Mouse (Mus musculus): ENCODE results near the gene Pigh. TPM values are rescaled to one million over a fixed set of nuclear protein-coding genes. Genes with fewer than 3 reads are reported as not detected.

The Pigh gene
- total and polyA plus RNA-seq, 2 experiments from 2014 or later: 12.7 to 15.5 TPM

DNA sequence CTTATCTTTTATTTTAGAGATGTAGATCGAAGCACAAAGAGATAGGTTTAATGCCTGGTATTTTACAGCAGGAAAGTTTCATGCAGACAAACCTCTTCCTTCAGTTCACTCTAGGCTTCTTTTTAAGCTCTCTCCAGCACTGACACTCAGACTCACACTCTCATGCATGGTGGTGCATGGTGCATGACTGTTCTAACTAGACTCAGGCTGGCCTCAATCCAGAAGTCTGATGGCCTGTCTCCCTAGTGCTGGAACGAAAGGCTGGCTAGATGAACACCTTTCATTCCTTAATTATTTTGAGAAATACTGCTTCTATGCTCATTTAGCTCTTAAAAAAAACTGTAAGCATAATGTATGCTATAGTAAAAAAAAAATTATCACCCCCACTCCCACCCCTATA is 37.4 kb downstream of the Pigh start:
- H3K4me3 ChIP-seq (ENCODE audit: low read depth, low read length): no peak overlapping the region
- H3K27me3 ChIP-seq (ENCODE audit: insufficient read depth, low read length): no peaks in the 10 kb centered on the region
- ATAC-seq: no peak
- no peak overlapping the region for H3K4me2 ChIP-seq (ENCODE audit: low read depth)
- H3K9ac ChIP-seq: no peak overlapping the region
- no peak for TF ChIP-seq CTCF (IDR thresholded peaks at IDR 0.05; ENCODE audit: low read depth)
- no peaks in the 10 kb centered on the region for H3K9me3 ChIP-seq (ENCODE audit: low read length)
- no peaks in the 10 kb centered on the region for H3K4me1 ChIP-seq (ENCODE audit: insufficient read depth)
- no peak overlapping the region for H3K27ac ChIP-seq (ENCODE audit: low read depth, low read length)
- 77% methylated on average over 2 of the region's 2 CpGs for WGBS
- no peak for DNase-seq
- peaks cover 8% of the 10 kb centered on the region; the same call in 1 of the 2 replicates for H3K36me3 ChIP-seq (ENCODE audit: insufficient read depth)

DNA sequence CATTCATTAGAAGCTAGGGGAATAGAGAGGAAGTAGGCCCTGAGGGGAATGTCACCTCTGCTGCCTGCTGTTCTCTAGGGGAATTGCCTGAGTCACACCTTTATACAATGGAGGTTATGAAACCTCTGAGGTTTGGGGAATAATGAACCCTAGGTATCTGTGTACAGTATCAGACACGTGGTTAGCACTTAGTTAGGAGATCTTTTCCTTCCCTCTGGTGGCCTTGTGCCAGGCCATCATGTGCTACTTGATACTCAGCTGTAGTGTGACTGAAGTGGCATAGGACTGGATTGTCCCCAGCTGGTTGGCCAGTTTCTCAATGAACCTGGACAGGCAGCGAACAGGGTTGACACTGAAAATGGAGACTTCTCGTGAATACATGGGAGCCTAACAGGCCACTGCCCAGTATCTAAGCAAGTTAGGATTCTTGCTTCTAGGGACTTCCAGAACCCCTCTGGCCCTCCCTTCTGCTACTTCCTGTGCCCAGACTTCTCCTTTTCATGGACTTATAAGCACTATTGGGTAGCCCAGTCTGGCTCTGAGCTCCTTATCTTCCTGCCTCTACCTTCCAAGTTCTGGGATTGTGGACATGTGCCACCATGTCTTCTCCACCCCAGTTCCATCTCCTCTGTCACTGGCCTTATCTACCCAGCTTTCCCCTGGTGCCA is 38.8 kb downstream of the Pigh start:
- no peak overlapping the region for H3K4me3 ChIP-seq (ENCODE audit: low read depth, low read length)
- no peak overlapping the region for H3K27ac ChIP-seq (ENCODE audit: low read depth, low read length)
- H3K36me3 ChIP-seq (ENCODE audit: insufficient read depth): peaks cover 8% of the 10 kb centered on the region; the same call in 1 of the 2 replicates
- WGBS: 90% methylated on average over 3 of the region's 3 CpGs
- H3K4me2 ChIP-seq (ENCODE audit: low read depth): no peak overlapping the region
- TF ChIP-seq CTCF (IDR thresholded peaks at IDR 0.05; ENCODE audit: low read depth): no peak
- ATAC-seq (no peak), DNase-seq (no peak)
- no peaks in the 10 kb centered on the region for H3K9me3 ChIP-seq (ENCODE audit: low read length)
- no peaks in the 10 kb centered on the region for H3K4me1 ChIP-seq (ENCODE audit: insufficient read depth)
- no peak overlapping the region for H3K9ac ChIP-seq
- H3K27me3 ChIP-seq (ENCODE audit: insufficient read depth, low read length): no peaks in the 10 kb centered on the region

DNA sequence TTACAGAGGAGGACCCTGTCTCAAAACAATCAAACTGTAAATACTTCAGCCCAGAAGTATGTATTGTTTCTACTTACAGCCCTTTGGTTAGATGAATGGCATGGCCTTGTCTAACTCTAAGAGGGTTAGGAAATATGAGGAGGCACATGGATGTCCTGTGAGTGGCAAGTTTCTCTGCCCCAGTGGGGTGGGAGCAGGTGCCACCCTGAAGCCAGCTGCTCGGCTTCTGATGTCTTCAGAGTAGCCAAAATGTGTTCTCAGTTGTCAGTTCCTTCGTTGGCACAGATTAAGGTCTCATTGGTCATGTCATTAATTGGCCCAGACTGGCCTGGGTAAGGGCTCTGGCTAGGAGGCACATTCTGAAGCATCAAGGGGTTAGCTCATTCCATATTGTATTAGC is 39.6 kb downstream of the Pigh start:
- Histone ChIP-seq H3K4me1 (ENCODE audit: insufficient read depth) (no peaks in the 10 kb centered on the region), H3K27ac (ENCODE audit: low read depth, low read length) (no peak overlapping the region), H3K4me2 (ENCODE audit: low read depth) (no peak overlapping the region), H3K9ac (no peak overlapping the region), H3K9me3 (ENCODE audit: low read length) (no peaks in the 10 kb centered on the region), H3K4me3 (ENCODE audit: low read depth, low read length) (no peak overlapping the region), H3K36me3 (ENCODE audit: insufficient read depth) (peaks cover 6% of the 10 kb centered on the region; the same call in 1 of the 2 replicates), H3K27me3 (ENCODE audit: insufficient read depth, low read length) (no peaks in the 10 kb centered on the region)
- TF ChIP-seq CTCF (IDR thresholded peaks at IDR 0.05; ENCODE audit: low read depth): no peak
- 76% methylated on average over 2 of the region's 2 CpGs for WGBS
- ATAC-seq: no peak
- DNase-seq: no peak

DNA sequence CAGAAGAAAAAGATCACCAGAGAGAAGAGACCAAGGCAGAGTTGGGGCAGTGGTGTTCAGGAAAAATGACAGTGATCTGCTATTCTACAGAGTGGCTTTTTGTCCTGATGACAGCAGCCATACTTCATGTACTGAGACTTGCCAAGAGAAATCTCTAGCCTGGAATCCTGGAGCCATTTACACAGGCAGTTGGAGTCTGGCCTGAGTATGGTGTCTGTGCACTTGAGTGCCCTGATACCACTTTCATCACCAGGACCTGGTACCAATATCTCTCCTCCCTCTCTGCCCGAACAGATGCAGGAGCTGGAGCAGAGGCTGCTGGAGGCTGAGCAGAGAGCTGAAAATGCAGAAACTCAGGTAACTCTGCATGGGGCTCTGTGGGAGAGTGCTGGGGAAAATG is 40.6 kb downstream of the Pigh start:
- no peaks in the 10 kb centered on the region for H3K9me3 ChIP-seq (ENCODE audit: low read length)
- no peak for DNase-seq
- no peaks in the 10 kb centered on the region for H3K4me1 ChIP-seq (ENCODE audit: insufficient read depth)
- no peak overlapping the region for H3K27ac ChIP-seq (ENCODE audit: low read depth, low read length)
- H3K36me3 ChIP-seq (ENCODE audit: insufficient read depth): no peaks in the 10 kb centered on the region
- no peak overlapping the region for H3K4me3 ChIP-seq (ENCODE audit: low read depth, low read length)
- WGBS: 86% methylated on average over 1 of the region's 1 CpGs
- no peak overlapping the region for H3K9ac ChIP-seq
- no peak for TF ChIP-seq CTCF (IDR thresholded peaks at IDR 0.05; ENCODE audit: low read depth)
- no peak for ATAC-seq
- H3K27me3 ChIP-seq (ENCODE audit: insufficient read depth, low read length): no peaks in the 10 kb centered on the region
- H3K4me2 ChIP-seq (ENCODE audit: low read depth): no peak overlapping the region

DNA sequence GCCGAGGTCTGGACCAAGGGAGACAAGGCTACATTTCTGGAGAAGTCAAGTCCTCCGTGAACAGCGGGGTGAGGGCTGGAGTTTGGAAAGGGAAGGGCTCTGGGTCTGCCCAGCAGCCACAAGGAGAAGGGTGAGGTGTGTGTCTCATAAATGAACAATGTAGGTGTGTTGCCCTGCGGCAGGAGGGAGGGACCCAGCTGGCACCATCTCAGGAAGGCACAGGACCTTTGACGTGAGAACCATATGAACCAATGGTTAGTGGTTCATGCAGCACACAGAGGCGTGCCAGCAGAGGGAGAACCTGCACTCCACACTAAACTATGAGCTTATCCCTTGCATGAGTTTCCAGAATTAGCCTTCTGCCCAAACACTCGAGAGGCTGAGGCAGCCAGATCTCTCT is 42.2 kb downstream of the Pigh start:
- Histone ChIP-seq H3K4me1 (ENCODE audit: insufficient read depth) (no peaks in the 10 kb centered on the region), H3K27me3 (ENCODE audit: insufficient read depth, low read length) (no peaks in the 10 kb centered on the region), H3K9me3 (ENCODE audit: low read length) (no peaks in the 10 kb centered on the region), H3K9ac (no peak overlapping the region), H3K4me2 (ENCODE audit: low read depth) (no peak overlapping the region), H3K4me3 (ENCODE audit: low read depth, low read length) (no peak overlapping the region), H3K36me3 (ENCODE audit: insufficient read depth) (no peaks in the 10 kb centered on the region), H3K27ac (ENCODE audit: low read depth, low read length) (no peak overlapping the region)
- no peak for TF ChIP-seq CTCF (IDR thresholded peaks at IDR 0.05; ENCODE audit: low read depth)
- no peak for ATAC-seq
- no peak for DNase-seq
- 89% methylated on average over 7 of the region's 7 CpGs for WGBS

DNA sequence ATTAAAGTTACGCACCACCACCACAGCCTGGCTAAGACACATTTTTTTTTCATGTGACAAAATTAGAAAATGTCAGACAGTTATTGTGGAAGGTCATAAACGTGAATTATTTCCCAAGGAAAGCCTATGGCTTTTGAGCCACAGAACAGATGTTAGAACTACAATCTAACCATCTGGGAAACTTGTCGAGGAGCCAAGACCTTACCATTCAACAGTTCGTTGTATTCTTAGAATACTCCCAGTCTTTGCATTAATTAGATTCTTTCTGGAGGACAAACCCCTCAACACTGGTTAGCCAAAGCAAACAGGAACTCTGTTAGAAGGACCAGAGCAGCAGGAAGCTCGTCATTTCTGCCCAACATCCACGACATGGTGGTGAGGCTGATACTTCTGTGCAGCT is 43.3 kb downstream of the Pigh start:
- Histone ChIP-seq H3K27me3 (ENCODE audit: insufficient read depth, low read length) (no peaks in the 10 kb centered on the region), H3K36me3 (ENCODE audit: insufficient read depth) (no peaks in the 10 kb centered on the region), H3K4me1 (ENCODE audit: insufficient read depth) (no peaks in the 10 kb centered on the region), H3K9me3 (ENCODE audit: low read length) (no peaks in the 10 kb centered on the region), H3K27ac (ENCODE audit: low read depth, low read length) (no peak overlapping the region), H3K9ac (no peak overlapping the region), H3K4me2 (ENCODE audit: low read depth) (no peak overlapping the region), H3K4me3 (ENCODE audit: low read depth, low read length) (no peak overlapping the region)
- TF ChIP-seq CTCF (IDR thresholded peaks at IDR 0.05; ENCODE audit: low read depth): no peak
- WGBS: 56% methylated on average over 6 of the region's 6 CpGs
- DNase-seq: no peak
- no peak for ATAC-seq

DNA sequence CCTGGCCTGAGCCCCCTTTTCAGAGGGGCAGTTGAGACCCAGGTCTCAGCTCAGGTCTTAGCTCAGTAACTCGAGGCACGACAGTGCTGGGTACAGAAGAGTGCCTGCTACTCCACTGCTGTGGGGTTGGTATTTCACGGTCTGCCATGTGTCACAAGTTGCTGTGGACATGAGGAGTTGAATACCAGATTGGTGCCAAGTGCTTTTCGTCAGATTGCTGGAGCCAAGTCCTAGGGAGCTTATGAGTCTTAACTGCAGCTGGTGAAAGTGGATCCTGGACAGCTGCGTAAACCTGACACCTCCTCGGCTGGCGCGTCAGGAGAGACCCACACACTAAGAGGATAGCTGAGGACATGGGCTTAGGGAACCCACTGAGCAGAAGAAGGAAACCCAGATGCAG is 44.8 kb downstream of the Pigh start:
- no peaks in the 10 kb centered on the region for H3K9me3 ChIP-seq (ENCODE audit: low read length)
- no peak for TF ChIP-seq CTCF (IDR thresholded peaks at IDR 0.05; ENCODE audit: low read depth)
- H3K4me3 ChIP-seq (ENCODE audit: low read depth, low read length): no peak overlapping the region
- H3K4me2 ChIP-seq (ENCODE audit: low read depth): no peak overlapping the region
- no peak overlapping the region for H3K9ac ChIP-seq
- no peak overlapping the region for H3K27ac ChIP-seq (ENCODE audit: low read depth, low read length)
- no peak for DNase-seq
- WGBS: 86% methylated on average over 8 of the region's 8 CpGs
- H3K27me3 ChIP-seq (ENCODE audit: insufficient read depth, low read length): no peaks in the 10 kb centered on the region
- H3K36me3 ChIP-seq (ENCODE audit: insufficient read depth): no peaks in the 10 kb centered on the region
- ATAC-seq: no peak
- H3K4me1 ChIP-seq (ENCODE audit: insufficient read depth): no peaks in the 10 kb centered on the region

Data from forebrain, postnatal 0 days (tissue).